Mouse (Mus musculus) cerebellum, postnatal 25 days (tissue): Measurements from ENCODE around the gene Tnfaip2.

Experiments used
- DNase-seq, 2 experiments: peaks; one replicate each; pipeline ENCODE4 v3.0.0; 2021; ENCODE audit warnings: mixed read lengths in 2 of 2

Gene Tnfaip2

DNA sequence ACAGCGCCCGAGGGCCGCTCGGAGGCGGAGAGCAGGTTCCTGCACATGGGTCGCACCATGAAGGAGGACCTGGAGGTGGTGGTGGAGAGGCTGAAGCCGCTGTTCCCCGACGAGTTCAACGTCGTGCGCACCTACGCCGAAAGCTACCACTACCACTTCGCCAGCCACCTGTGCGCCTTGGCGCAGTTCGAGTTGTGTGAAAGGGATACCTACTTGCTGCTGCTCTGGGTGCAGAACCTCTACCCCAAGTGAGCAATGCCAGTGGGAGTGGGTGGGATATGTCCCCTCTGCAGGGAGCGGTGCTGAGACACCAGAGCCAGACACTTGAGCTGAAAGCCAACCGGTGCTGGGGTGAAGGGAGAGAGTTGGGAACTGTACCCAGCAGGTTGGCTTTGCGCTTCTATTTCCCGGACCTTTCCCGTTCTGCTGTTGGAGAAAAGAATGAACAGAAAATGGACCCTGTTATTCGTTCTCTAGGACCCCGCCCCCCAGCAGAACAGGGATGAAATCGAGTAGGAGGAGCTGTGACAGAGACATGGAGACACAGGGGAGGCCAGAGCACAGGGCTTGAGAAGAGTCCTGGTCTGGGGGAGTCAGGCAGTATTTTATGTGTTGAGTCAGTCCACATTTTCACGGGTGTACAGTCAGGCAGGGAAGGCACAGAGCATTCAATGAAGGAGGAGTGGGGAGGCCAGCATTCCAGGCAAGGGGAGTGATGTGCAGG, 3.8 kb downstream of the Tnfaip2 start:
- no peak for DNase-seq

DNA sequence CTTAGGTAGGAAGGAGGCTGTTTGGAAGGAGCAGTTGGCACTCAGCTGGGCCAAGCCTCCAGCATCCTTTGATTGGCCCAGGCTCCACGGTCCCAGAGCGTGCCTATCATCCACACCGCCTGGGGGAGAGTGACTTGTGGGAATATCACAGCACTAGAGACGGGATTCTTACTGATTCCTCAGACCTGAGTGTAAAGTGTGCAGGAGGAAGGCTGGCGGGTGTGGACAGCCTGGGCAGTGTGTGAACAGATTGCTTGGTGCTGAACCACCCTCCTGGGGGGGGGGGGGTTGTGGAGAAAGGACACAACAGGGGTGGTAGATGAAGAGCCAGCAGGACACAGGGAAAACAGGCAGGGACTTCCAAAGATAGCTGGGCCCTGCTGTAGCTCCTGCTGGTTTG, 4.5 kb downstream of the Tnfaip2 start:
- DNase-seq, result no peak

DNA sequence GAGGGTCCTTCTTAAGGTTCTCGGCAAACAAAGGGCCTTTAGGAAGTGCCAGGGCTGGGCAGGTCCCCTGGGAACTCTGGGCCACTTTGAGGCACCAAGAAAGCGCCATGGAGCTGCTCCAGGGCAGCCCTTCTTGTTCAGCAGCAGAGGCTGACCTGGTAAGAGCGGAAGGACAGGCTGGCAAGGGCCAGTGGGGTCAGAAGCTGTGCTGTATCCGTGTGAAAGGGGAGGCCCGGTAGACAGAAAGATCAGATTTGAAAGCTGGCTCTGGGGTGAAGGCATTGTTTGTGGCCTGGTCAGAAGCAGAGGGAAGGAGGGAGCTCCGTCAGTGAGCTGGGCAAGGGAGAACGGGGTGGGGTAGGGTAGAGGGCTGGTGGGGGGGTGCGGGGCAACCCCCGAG, 5.1 kb downstream of the Tnfaip2 start:
- no peak for DNase-seq

DNA sequence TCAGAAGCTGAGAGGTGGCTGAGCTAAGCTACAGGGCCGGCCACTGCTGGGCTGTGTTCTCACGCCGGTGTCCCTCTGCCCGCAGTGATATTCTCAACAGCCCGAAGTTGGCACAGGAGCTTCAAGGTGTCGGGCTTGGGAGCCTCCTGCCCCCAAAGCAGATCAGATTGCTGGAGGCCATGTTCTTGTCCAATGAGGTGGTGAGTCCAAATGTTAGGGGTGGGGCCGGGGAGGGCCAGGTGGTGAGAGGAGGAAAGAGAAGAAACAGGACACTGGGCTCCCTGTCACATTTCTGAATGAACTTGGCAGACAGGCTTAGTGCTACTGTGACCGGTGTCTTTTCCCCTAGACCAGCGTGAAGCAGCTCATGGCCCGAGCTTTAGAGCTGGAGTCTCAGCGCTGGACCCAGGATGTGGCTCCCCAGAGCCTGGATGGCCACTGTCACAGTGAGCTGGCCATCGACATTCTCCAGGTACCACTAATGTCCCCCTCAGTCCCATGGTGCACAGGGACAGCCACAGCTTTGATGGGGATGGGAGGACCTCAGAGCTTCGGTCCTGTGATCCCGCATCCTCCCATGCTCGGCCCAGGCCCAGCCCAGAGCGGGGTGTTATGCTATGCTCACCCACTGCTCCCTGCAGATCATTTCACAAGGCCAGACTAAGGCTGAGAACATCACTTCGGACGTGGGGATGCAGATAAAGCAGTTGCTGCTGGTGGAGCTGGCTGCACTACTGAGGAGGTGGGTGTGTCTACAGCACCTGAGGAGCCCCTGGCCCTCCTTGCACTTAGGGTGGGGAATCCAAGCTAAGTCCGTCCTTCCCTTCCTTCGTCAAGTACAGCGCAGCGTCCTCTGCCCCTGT, 5.9 kb downstream of the Tnfaip2 start:
- no peak for DNase-seq

DNA sequence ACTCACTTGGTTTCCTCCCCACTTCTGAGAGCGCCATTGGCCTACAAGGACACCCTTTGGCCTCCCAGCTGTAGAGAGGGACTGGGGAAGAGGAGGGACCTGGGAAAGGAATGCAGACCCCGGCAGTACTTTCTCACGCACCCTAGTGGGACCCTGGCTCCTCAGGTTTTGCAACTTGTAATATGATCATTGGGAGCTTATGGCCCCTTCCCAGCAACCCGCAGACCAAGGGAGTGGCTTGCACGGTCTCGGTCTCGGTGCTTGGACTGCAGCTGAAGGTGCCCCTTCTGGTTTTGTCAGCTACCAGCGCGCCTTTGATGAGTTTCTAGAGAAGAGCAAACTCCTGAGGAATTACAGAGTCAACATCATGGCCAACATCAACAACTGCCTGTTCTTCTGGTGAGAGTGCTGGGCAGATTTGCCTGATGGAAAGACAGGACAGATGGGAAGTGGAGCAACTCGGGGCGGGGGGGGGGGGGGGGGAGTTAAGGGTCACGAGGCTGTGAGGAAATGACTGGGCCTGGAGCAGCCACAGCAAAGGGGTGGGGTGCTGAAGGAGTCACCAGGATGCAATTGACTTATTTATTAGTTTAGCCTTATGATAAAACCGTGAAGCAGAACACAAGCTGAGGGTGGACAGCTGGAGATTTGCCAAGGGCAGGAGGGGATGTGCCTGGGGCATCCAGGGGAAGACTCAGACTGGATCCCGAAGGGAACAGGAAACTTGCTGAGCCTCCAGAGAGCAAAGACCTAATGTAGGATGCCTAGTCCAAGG, 6.8 kb downstream of the Tnfaip2 start:
- no peak for DNase-seq

DNA sequence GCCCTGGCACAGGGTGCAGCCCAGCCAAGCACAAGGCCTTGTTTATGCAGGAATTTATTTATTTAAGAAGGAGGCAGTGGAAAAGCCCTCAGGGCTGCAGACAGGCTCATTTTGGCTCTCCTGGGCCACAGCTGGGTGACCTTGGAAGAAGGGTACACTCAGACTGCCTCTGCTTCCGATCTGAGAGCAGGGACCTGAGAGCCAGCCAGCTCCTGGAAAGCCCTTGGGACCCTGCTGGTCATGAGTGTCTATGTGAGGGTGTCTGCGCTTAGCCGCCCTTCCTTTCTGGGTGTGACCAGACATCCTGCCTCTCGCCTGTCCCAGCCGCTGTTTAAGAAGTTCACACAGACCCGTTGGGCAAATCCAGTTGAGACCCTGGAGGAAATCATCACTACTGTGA, 8.1 kb downstream of the Tnfaip2 start:
- DNase-seq, result no peak

DNA sequence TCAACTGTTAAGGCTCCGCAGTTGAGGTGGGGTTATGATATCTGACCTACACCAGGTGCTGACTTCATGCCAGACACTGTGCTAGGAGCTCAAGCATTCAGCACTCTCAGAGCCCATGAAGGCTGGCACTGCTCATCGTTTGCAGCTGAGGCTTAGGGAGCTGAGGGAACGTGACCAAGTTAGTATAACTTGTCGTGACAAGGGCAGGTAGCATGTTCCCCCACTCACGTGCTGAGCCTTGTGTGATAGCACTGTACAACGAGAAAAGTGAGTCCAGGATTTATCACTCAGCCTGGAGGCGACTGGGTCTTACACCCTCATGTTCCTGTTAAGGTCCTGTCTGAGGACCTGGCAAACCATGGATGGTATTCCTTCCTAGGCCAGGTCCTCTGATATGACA, 9.3 kb downstream of the Tnfaip2 start:
- no peak for DNase-seq

DNA sequence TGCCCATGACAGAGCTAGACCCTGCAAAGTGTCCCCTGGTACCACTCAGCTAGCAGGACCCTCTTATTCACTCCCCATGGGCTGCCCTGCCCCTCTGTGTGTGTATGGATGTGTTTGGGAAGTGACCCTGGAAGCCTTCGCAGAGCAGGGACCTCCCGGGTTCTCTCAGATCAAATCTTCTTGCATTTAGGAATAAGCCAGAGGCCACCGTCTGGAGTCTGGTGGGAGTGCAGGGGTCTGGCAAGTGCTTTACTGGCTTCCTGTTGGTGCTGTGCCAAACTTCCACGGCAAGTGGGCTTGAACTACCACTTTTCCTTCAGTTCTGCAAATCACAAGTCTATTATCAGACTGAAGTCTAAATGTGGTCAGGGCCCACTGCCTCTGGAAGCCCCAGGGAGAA, 11.8 kb downstream of the Tnfaip2 start:
- DNase-seq, result no peak

DNA sequence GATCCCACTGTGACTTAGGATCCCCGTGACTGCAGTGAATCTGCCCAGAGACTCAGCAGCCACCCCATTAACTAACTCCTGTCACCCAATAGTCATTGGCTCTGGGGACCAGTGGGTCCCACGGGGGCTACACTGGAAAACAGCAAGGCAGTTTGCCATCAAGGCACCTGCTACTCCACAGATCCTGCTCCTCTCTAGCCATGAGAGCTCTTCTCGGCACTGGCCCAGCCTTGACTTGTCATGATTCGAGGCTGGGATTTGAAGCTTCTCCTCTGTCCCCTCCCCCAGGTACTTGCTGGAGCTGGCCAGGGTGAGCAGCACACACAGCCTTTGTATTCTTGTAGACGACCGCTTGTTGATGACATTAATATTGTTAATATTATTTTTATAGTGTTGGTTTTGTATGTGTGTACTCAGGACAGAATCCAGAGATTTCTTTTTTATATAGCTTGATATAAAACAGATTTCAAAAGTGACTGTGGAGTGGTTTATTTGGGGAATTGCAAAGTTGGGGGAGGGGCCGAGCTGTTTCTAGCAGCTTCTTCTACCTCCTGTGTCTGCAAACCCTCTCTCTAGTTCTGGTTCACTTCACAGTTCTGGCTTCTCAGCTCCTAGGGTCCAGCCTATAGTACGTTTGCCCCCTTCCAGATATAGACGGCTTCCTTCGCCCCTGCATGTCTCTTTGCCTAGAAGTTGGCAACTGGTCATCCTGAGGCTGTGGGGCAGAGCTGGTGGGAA, 12.4 kb downstream of the Tnfaip2 start:
- DNase-seq, result no peak

DNA sequence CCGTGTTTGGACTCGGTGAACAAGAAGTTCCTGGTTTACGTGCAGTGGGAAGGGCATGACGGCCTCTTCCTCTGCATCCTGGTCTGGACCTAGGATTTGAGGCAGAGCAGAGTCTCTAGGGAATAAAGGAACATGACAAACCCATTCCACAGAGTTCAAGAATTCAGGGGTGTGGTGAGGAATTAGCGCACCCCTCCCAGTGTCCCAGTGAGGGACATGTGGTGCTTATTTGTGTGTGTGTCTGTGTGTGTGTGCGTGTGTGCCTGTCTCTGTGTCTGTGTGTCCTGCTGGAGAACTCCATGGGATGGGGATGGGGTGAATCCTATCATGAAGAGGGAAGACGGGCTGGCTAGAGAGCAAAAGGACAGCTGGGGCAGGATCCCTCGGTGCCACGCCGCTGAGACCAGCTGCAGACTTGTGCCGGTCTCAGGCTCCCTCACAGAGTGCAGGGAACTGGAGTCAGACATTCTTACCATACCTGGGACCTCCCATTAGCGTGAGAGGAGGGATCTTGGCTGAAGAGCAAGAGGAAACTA, 13.1 kb downstream of the Tnfaip2 start:
- no peak for DNase-seq

DNA sequence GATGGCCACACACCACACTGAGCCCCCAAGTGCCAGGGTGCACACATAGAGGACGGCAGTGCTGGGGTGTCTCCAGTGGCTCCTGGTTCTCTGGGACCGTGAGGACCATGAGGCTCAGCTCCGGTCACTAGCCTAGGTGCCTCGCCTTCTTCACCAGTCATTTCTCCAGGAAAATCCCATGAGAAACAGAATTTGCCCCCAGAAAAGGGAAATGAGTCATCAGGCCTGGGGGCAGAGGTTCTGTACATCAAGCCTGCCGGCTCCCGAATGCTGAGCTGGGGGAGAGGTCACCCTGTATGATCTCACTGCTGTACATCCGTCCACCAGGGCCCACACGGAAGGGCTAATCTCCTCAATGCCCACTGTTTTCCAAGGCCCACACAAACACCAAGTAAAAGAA, 13.6 kb downstream of the Tnfaip2 start:
- DNase-seq, result no peak

DNA sequence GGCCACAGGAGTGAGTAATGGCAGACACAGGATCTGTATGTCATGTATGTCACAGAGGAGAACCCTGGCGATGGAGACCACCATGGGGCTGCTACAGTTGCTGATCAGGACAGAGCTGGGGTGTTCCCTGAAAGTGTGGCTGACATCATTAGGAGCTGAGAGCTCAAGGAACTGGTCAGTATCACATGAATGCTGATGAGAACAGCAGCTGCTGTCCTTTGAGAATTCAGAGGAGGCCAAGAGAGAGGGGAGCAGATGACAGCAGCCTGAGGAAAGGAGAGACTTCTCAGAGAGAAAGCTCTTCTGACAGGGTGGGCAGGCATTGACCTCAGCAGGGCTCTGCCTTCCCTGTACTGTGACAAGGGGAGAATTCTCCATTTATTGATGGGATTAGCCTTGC, 15.5 kb downstream of the Tnfaip2 start:
- DNase-seq, result no peak

DNA sequence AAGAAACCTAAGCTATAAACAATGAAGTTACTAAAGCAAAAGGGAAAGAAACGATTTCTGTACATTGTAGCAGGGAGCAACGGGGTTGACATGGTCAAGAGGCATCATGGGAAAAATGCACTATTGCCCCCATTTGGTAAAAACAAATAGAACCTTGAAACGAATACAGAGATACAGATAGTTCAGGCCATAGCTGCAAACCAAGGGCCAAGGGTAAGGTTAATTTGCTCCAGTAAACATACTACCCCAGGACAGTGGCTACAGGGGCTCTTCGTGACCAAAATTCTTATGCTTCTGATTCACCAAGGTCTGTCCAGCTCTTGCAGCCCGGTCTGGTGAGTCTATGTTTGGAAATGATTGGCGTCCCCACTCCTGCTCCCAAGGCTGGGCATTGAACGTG, 21.3 kb downstream of the Tnfaip2 start:
- no peak for DNase-seq

DNA sequence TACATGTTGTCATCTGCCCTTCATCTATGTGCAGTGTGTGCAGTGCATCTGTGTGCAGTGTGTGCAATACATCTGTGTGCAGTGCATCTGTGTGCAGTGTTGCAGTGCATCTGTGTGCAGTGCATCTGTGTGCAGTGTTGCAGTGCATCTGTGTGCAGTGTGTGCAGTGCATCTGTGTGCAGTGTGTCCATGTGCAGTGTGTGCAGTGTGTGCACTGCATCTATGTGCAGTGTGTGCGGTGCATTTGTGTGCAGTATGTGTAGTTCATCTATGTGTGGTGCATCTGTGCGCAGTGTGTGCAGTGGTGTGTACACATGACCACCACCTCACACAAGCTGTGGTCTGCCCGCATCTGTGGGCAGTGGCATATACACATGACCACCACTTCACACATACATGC, 24.1 kb downstream of the Tnfaip2 start:
- no peak for DNase-seq

DNA sequence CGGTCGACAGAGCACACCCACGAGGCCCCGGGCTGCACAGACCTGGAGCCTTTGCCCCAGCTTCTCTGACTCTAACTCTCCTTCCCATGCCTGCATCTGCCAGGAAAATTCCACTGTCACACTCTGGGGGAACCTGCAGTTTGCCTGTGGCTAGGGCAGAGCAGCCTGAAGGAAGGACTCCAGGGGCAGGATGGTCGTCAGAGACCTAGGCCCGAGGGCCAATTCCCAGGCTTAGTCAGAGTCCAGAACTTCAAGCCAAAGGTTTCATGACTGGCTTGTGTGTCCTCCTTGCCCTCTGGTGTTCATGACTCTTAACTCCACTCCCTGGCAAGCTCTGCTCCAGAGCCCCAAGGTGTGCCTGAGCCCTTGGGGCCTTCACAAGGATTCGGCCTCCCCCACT, 25.9 kb downstream of the Tnfaip2 start:
- no peak for DNase-seq

DNA sequence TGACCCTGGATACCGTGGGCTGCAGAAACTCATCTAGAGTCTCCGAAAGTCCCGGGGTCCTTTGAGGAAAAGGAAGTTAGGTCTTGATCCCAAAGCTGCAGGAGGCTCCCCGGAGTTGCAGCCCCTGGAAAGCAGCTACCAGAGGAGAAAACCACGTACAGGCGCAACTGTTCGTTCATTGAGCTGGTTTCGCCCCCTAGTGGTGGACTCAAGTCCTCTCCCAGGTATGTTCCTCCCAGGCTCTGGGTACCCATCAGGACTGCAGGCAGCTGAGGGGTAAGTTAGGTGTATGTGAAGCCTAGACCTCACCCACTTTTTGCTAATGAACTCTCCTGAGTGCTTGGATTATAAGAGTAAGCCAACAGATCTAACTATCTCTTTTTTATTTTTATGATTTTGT, 27.2 kb downstream of the Tnfaip2 start:
- DNase-seq, result peak; percentile 71 to 85

DNA sequence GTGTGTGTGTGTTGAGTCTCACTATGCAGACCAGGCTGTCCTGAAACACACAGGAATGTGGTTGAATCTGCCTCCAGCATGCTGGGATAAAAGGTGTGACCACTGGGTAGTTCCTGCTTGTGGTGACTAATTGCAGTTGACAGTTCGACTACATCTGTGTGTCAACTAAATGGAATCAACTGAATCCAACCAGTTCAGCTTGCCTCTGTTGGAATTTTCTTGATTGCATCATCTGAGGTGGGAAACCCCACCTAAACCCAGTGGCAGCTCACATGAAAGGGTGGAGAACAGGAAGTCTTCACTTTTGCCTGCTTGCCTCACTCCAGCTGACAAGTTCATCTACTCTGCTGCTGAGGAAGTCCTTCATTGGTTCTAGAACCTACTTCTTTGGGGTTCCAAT, 28.9 kb downstream of the Tnfaip2 start:
- DNase-seq, result no peak

DNA sequence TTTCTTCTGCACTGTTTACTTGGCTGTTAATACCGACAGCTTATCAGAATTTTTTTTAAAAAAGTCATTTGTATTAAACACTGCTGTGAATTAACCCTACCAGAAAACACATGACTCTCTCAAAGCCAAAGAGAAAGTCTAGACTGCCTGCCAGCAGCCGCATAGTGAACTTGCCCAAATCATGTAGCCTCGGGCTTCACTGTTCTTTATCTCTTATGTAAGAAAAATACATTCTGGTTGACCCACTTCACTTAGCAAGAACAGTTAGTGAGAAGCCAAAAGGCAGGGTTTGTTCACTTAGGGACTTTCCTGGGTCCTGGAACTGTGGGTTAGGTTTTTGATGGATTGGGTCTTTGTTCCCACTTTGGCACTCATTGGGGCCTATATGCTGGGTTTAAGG, 29.5 kb downstream of the Tnfaip2 start:
- no peak for DNase-seq

DNA sequence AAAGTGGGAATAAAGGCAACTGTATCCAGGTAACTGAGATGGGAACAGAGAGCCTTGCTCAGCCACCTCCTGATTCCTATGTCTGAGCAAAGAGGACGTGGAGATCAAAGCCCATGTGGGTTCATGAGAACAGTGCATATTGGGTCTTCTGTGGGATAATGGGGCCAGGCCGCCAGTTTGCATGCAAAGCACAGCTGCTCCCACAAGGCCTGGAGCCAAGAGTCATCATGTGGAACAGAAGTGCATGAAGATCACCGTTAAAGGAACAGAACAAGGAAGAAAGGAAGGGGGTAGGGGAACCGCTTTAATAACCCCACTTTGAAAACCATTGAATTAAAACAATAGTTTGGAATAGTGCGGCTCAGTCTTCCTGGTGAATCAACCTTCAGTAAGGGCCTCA, 30.6 kb downstream of the Tnfaip2 start:
- no peak for DNase-seq

DNA sequence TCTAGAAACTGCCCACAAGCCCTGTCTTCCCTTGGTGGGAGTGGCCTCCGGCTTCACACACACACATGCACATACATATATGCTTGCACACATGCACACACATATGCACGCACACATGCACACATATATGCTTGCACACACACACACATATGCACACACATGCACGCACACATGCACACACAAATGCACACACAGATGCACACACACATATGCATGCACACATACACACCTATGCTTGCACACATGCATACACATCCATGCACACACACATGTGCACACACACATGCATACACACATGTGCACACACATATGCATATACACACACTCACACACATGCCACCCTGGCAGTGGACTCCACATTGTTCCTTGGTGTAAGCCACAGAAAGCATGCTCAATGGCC, 32.1 kb downstream of the Tnfaip2 start:
- DNase-seq, result no peak

DNA sequence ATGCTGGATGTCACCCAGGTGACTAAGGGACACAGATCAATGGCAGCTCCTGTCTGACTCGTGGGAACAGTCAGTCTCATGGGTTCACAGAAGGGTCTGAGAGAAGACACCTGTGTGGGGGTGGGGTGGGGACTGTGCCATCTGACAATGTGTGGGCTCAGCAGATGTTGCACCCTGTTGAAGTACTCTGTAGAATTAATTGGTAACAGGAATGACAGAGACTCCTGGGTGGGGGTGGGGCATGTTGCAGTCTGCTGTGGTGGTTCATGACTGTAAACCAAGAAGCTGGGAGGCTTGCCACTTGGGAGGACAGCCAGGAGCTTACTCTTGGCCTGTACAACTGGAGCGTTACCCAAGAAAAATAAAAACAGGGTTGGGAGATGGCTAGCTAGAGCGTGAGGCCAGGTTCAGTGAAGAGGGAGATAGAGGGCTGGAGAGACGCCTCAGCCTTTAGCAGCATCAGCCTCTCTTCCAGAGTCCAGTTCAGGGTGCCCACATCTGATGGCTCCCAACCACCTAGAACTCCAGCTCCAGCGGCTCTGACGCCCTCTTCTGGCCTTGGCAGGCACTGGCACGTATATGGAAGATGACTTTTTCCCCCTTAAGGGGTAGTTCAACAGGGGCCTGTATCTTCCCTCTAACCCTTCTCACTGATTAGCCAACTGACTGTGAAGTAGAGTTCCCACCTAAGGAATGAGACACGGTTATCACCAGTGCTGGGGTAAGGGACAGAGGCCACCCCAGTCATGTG, 32.8 kb downstream of the Tnfaip2 start:
- peak in 1 of 2 experiments; percentile 52 for DNase-seq

DNA sequence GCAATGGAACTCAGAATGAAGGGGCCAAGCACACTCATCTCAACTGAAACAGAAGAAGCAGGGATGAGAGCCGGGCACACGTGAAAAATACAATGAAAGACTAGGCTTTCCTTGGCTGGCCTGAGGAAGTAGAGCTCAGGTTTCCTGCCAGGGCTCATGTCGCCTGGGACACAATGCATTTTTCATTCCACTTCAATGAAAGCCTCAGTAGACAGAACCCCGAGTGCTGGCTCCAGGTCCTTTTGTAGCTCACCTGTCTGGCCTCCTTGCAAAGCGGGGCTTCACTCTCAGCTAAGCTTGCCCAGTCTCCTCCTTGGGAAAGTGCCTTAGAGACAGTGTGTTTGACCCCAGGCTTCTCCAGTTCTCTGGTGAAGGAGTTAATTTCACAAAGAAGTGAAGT, 36.7 kb downstream of the Tnfaip2 start:
- DNase-seq, result no peak
